8 mouse cellular contexts compared by ENCODE assay signal in the genomic region with DNA sequence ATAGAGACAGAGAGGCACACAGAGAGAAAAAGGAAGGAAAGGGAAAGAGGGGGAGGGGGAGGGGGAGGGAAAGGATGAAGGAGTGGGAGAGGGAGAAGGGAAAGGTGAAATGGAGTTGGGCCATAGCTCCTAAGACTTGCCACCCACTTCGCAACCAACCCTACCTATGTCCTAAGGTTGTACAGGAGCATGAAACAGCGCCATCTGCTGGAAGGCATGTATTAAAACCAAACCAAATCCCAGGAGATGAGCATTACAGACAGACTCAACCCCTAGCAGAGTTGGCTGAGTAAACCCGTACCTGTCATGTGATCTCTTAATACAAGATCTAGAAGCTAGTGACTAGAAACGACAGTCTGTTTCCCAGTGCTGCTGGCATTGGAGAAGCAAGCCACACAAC.
A peak's percentile ranks its signal among the peaks of the same experiment; 100 is the strongest.
DNase-seq lines count a peak whose midpoint lies in the region; ATAC-seq and TF ChIP-seq lines count a peak whose summit lies in the region.

No protein-coding gene starts in this region.

- no peak for ATAC-seq in heart, embryonic 12.5 days (ENCODE audit: insufficient number of reproducible peaks, low FRiP score)

- TF ChIP-seq EP300 in heart, adult 2 months (IDR thresholded peaks at IDR 0.05; ENCODE audit: insufficient read depth, low read depth, low read length): no peak

- no peaks in the 10 kb centered on the region for H3K36me3 ChIP-seq in heart, adult 2 months (ENCODE audit: control insufficient read depth, insufficient read depth, low read length)
- H3K36me3 ChIP-seq in heart, embryonic 12.5 days: no peaks in the 10 kb centered on the region

- TF ChIP-seq CTCF in heart, adult 2 months (IDR thresholded peaks at IDR 0.05): peak; percentile 48

- no peak overlapping the region for H3K4me3 ChIP-seq in heart, adult 2 months
- no peak overlapping the region for H3K4me3 ChIP-seq in heart, embryonic 12.5 days

- no peak for DNase-seq in heart, adult 2 months
- peak; percentile 3 for DNase-seq in thymus, postnatal 25 days
- no peak for DNase-seq in thymus, postnatal 36 days
- peak; percentile 68 to 74 for DNase-seq in cerebellum, postnatal 10 days
- peak; percentile 10 for DNase-seq in kidney, postnatal 14 days
- DNase-seq in retina, embryonic 14.5 days (ENCODE audit: low spot score): peak; percentile 45
- no peak for DNase-seq in lung, postnatal 4 days

- no peaks in the 10 kb centered on the region for H3K4me1 ChIP-seq in heart, adult 2 months (ENCODE audit: control insufficient read depth, insufficient read depth, low read length)
- H3K4me1 ChIP-seq in heart, embryonic 12.5 days (replicated peaks): no peaks in the 10 kb centered on the region

- 26% methylated on average over 4 of the region's 4 CpGs for WGBS in heart, adult 2 months
- 24% methylated on average over 4 of the region's 4 CpGs for WGBS in heart, embryonic 12.5 days

- H3K79me2 ChIP-seq in heart, adult 2 months (replicated peaks; ENCODE audit: control insufficient read depth, insufficient read depth, low read length): no peaks in the 10 kb centered on the region

- no peaks in the 10 kb centered on the region; the same call in 1 of the 2 replicates for H3K9me3 ChIP-seq in heart, embryonic 12.5 days (replicated peaks)

- no peak overlapping the region for H3K27ac ChIP-seq in heart, adult 2 months
- H3K27ac ChIP-seq in heart, embryonic 12.5 days (ENCODE audit: poor library complexity, severe bottlenecking): no peak overlapping the region

- no peaks in the 10 kb centered on the region for H3K27me3 ChIP-seq in heart, adult 2 months (ENCODE audit: control insufficient read depth, insufficient read depth, low read length)
- no peaks in the 10 kb centered on the region for H3K27me3 ChIP-seq in heart, embryonic 12.5 days (replicated peaks)

- TF ChIP-seq POLR2A in heart, adult 2 months (IDR thresholded peaks at IDR 0.05; ENCODE audit: insufficient read depth, low read depth, low read length): no peak

- H3K4me2 ChIP-seq in heart, embryonic 12.5 days: no peak overlapping the region

- intact Hi-C loops in heart, adult 2 months (cut with DNase I): no loop called here

- H3K9ac ChIP-seq in heart, adult 2 months (ENCODE audit: low read depth, low read length): no peak overlapping the region
- no peak overlapping the region for H3K9ac ChIP-seq in heart, embryonic 12.5 days

Comparison
In these comparisons a context has a peak if more than half of its experiments do, and no peak if none do; other contexts are left out.
1. DNase-seq: peak in thymus, postnatal 25 days (single experiment), cerebellum, postnatal 10 days (2 of 2), kidney, postnatal 14 days (single experiment) and retina, embryonic 14.5 days (single experiment); none in heart, adult 2 months (0 of 2), thymus, postnatal 36 days (0 of 2) and lung, postnatal 4 days (0 of 2).